Mouse (Mus musculus) liver, embryonic 15.5 days (tissue): ENCODE measurements around the gene Psmd9. TPM values are rescaled to one million over a fixed set of nuclear protein-coding genes. Genes with fewer than 3 reads are reported as not detected.
A peak's percentile ranks its signal among the peaks of the same experiment; 100 is the strongest.

Source experiments
- ATAC-seq: fragments of 200-750 bp; cut with Nextera tagmentation; 2 replicates; pipeline ENCODE4 v1.8.0; 2017; ENCODE audit warnings: moderate number of reproducible peaks, mild to moderate bottlenecking, moderate library complexity; ENCODE audit not compliant: insufficient read depth
- H3K27ac ChIP-seq: fragments of 300-500 bp; sonication (generic); replicated peaks from 2 replicates; pipeline ENCODE4 v1.5.1; 2015; ENCODE audit warnings: mild to moderate bottlenecking, inconsistent platforms
- H3K27me3 ChIP-seq: fragments of 300-500 bp; sonication (generic); 2 replicates; pipeline ENCODE4 v1.6.1; 2015; ENCODE audit warnings: mild to moderate bottlenecking, inconsistent platforms
- H3K36me3 ChIP-seq: fragments of 300-500 bp; sonication (generic); replicated peaks from 2 replicates; pipeline ENCODE4 v1.6.1; 2015; ENCODE audit warnings: moderate library complexity, mild to moderate bottlenecking, inconsistent platforms
- H3K4me1 ChIP-seq: fragments of 300-500 bp; sonication (generic); replicated peaks from 2 replicates; pipeline ENCODE4 v1.6.1; 2015; ENCODE audit warnings: inconsistent platforms
- H3K4me2 ChIP-seq: fragments of 300-500 bp; sonication (generic); 2 replicates; pipeline ENCODE4 v1.6.1; 2015; ENCODE audit warnings: moderate library complexity, mild to moderate bottlenecking, inconsistent platforms
- H3K4me3 ChIP-seq: fragments of 300-500 bp; sonication (generic); replicated peaks from 2 replicates; pipeline ENCODE4 v1.5.1; 2015; ENCODE audit warnings: mild to moderate bottlenecking, inconsistent platforms
- H3K9ac ChIP-seq: fragments of 300-500 bp; sonication (generic); 2 replicates; pipeline ENCODE4 v1.6.1; 2015; ENCODE audit warnings: moderate library complexity, mild to moderate bottlenecking, inconsistent platforms
- H3K9me3 ChIP-seq: fragments of 300-500 bp; sonication (generic); replicated peaks from 2 replicates; pipeline ENCODE4 v1.6.1; 2016; ENCODE audit warnings: inconsistent platforms
- WGBS: fragments of 180-500 bp; shearing (Covaris S2); methylation state at CpG from one replicate; pipeline ENCODE4 v1.1.7; 2015; ENCODE audit warnings: mixed read lengths; ENCODE audit not compliant: insufficient replicate concordance; 5-methylcytosine and 5-hydroxymethylcytosine counted together
- polyA plus RNA-seq: library from polyadenylated mRNA; unstranded; fragments of >200 nt; fragmentation: Nextera tagmentation; extraction: Ambion mirVana; gene quantifications from 2 replicates; pipeline ENCODE4 v1.2.1, GENCODE M21; 2015

The Psmd9 gene
- polyA plus RNA-seq, 1 experiment from 2014 or later: 70.1 TPM

- Histone ChIP-seq H3K36me3 (peaks cover 26% of the 10 kb centered on the region), H3K4me3 (peak within 1 kb of the TSS; percentile 60), H3K27ac (peak within 1 kb of the TSS; percentile 84), H3K4me1 (peaks cover 84% of the 10 kb centered on the region), H3K27me3 (peaks cover 18% of the 10 kb centered on the region), H3K4me2 (peak within 1 kb of the TSS; percentile 99), H3K9me3 (no peaks in the 10 kb centered on the region), H3K9ac (peak within 1 kb of the TSS; percentile 71)
- under 1% methylated on average over 44 of the region's 44 CpGs for WGBS
- ATAC-seq: peak; percentile 75
Measured at GRCm38 (mm10) chr5:123132308-123133071, 36.7 kb upstream of the Psmd9 start, which contains the start of gene Rhof. Gene Rhof (minus strand): TSS chr5:123132692.

GRCm38 (mm10) chr5:123133083-123133783 lies 36.0 kb upstream of the Psmd9 start:
- H3K27ac ChIP-seq: peak overlapping the region; percentile 84
- peak overlapping the region; percentile 60 for H3K4me3 ChIP-seq
- H3K4me2 ChIP-seq: peak overlapping the region; percentile 99
- no peak for ATAC-seq
- H3K36me3 ChIP-seq: peaks cover 26% of the 10 kb centered on the region
- WGBS: 17% methylated on average over 18 of the region's 18 CpGs
- 0 out of 2 replicates have a peak overlapping the region, but pooled peaks have one; percentile 71 for H3K9ac ChIP-seq
- H3K27me3 ChIP-seq: peaks cover 18% of the 10 kb centered on the region
- peaks cover 88% of the 10 kb centered on the region for H3K4me1 ChIP-seq
- no peaks in the 10 kb centered on the region for H3K9me3 ChIP-seq

GRCm38 (mm10) chr5:123133784-123134143 lies 35.4 kb upstream of the Psmd9 start:
- Histone ChIP-seq H3K4me1 (peaks cover 89% of the 10 kb centered on the region), H3K9ac (0 out of 2 replicates have a peak overlapping the region, but pooled peaks have one; percentile 64), H3K4me3 (no peak overlapping the region), H3K27me3 (peaks cover 18% of the 10 kb centered on the region), H3K4me2 (peak overlapping the region; percentile 99; the same call in 1 of the 2 replicates), H3K27ac (peak overlapping the region; percentile 99), H3K9me3 (no peaks in the 10 kb centered on the region), H3K36me3 (peaks cover 26% of the 10 kb centered on the region)
- no peak for ATAC-seq
- WGBS: 54% methylated on average over 7 of the region's 7 CpGs

- WGBS: 47% methylated on average over 13 of the region's 13 CpGs
- Histone ChIP-seq H3K4me3 (peak overlapping the region; percentile 95), H3K27ac (peak overlapping the region; percentile 99), H3K9ac (peak overlapping the region; percentile 64), H3K27me3 (peaks cover 18% of the 10 kb centered on the region), H3K36me3 (peaks cover 26% of the 10 kb centered on the region), H3K9me3 (no peaks in the 10 kb centered on the region), H3K4me2 (peak overlapping the region; percentile 99), H3K4me1 (peaks cover 87% of the 10 kb centered on the region)
- no peak for ATAC-seq
Measured at GRCm38 (mm10) chr5:123134186-123134874, 34.9 kb upstream of the Psmd9 start.

- peak overlapping the region; percentile 64 for H3K9ac ChIP-seq
- peak overlapping the region; percentile 95 for H3K4me3 ChIP-seq
- no peak for ATAC-seq
- WGBS: 48% methylated on average over 8 of the region's 8 CpGs
- H3K9me3 ChIP-seq: no peaks in the 10 kb centered on the region
- H3K27me3 ChIP-seq: peaks cover 15% of the 10 kb centered on the region
- H3K4me2 ChIP-seq: peak overlapping the region; percentile 99
- H3K4me1 ChIP-seq: peaks cover 87% of the 10 kb centered on the region
- peak overlapping the region; percentile 99 for H3K27ac ChIP-seq
- H3K36me3 ChIP-seq: peaks cover 26% of the 10 kb centered on the region
Measured at GRCm38 (mm10) chr5:123134875-123135382, 34.3 kb upstream of the Psmd9 start.

GRCm38 (mm10) chr5:123135471-123136360 lies 33.5 kb upstream of the Psmd9 start:
- H3K27me3 ChIP-seq: peaks cover 7% of the 10 kb centered on the region; the same call in 1 of the 2 replicates
- peak overlapping the region; percentile 99 for H3K27ac ChIP-seq
- H3K4me3 ChIP-seq: peak overlapping the region; percentile 95
- ATAC-seq: peak; percentile 35
- H3K9ac ChIP-seq: peak overlapping the region; percentile 64
- H3K36me3 ChIP-seq: peaks cover 26% of the 10 kb centered on the region
- WGBS: 9% methylated on average over 30 of the region's 30 CpGs
- no peaks in the 10 kb centered on the region for H3K9me3 ChIP-seq
- peak overlapping the region; percentile 99 for H3K4me2 ChIP-seq
- H3K4me1 ChIP-seq: peaks cover 88% of the 10 kb centered on the region

- H3K9me3 ChIP-seq: no peaks in the 10 kb centered on the region
- H3K4me2 ChIP-seq: peak overlapping the region; percentile 99
- H3K36me3 ChIP-seq: peaks cover 26% of the 10 kb centered on the region
- H3K27ac ChIP-seq: peak overlapping the region; percentile 99
- under 1% methylated on average over 13 of the region's 13 CpGs for WGBS
- H3K4me3 ChIP-seq: peak overlapping the region; percentile 95
- ATAC-seq: peak; percentile 62
- peak overlapping the region; percentile 99 for H3K9ac ChIP-seq
- peaks cover 83% of the 10 kb centered on the region for H3K4me1 ChIP-seq
- peaks cover 3% of the 10 kb centered on the region; the same call in 1 of the 2 replicates for H3K27me3 ChIP-seq
Measured at GRCm38 (mm10) chr5:123136361-123137043, 32.7 kb upstream of the Psmd9 start.

- H3K4me3 ChIP-seq: peak overlapping the region; percentile 95
- H3K9me3 ChIP-seq: no peaks in the 10 kb centered on the region
- WGBS: 2% methylated on average over 20 of the region's 20 CpGs
- peak overlapping the region; percentile 99 for H3K4me2 ChIP-seq
- peaks cover 75% of the 10 kb centered on the region for H3K4me1 ChIP-seq
- peaks cover 26% of the 10 kb centered on the region for H3K36me3 ChIP-seq
- peak; percentile 22 for ATAC-seq
- H3K27ac ChIP-seq: peak overlapping the region; percentile 99
- H3K27me3 ChIP-seq: no peaks in the 10 kb centered on the region
- H3K9ac ChIP-seq: peak overlapping the region; percentile 99
Measured at GRCm38 (mm10) chr5:123137044-123137909, 31.9 kb upstream of the Psmd9 start.

- Histone ChIP-seq H3K9me3 (no peaks in the 10 kb centered on the region), H3K27me3 (no peaks in the 10 kb centered on the region), H3K4me2 (peak overlapping the region; percentile 99), H3K9ac (peak overlapping the region; percentile 99), H3K36me3 (peaks cover 24% of the 10 kb centered on the region), H3K27ac (peak overlapping the region; percentile 99), H3K4me1 (peaks cover 69% of the 10 kb centered on the region), H3K4me3 (peak overlapping the region; percentile 95)
- ATAC-seq: no peak
- WGBS: 4% methylated on average over 6 of the region's 6 CpGs
Measured at GRCm38 (mm10) chr5:123137910-123138229, 31.3 kb upstream of the Psmd9 start.
